Mouse (Mus musculus) kidney, embryonic 16.5 days (tissue): Measurements from ENCODE around the gene Eno2. TPM values are rescaled to one million over a fixed set of nuclear protein-coding genes. Genes with fewer than 3 reads are reported as not detected.
A peak's percentile ranks its signal among the peaks of the same experiment; 100 is the strongest.
"Not testable (repeated sequence)": the region's sequence is repeated elsewhere in the genome, so short reads cannot be mapped to it uniquely, and the experiment has no call there.

Experiments used
- ATAC-seq: fragments of 200-750 bp; cut with Nextera tagmentation; 2 replicates; pipeline ENCODE4 v1.8.0; 2017; ENCODE audit warnings: moderate TSS enrichment; ENCODE audit not compliant: low FRiP score, low TSS enrichment
- H3K27ac ChIP-seq: fragments of 300-500 bp; sonication (generic); 2 replicates; pipeline ENCODE4 v1.5.1; 2014; ENCODE audit warnings: low read length
- H3K27me3 ChIP-seq: fragments of 300-500 bp; sonication (generic); 2 replicates; pipeline ENCODE4 v1.6.1; 2014; ENCODE audit warnings: low read length, control low read depth, mixed read lengths; ENCODE audit not compliant: insufficient read depth
- H3K36me3 ChIP-seq: fragments of 300-500 bp; sonication (generic); 2 replicates; pipeline ENCODE4 v1.6.1; 2014; ENCODE audit warnings: low read length, control low read depth, mixed read lengths; ENCODE audit not compliant: insufficient read depth
- H3K4me1 ChIP-seq: fragments of 300-500 bp; sonication (generic); 2 replicates; pipeline ENCODE4 v1.6.1; 2014; ENCODE audit warnings: low read length, control low read depth, mixed read lengths; ENCODE audit not compliant: insufficient read depth
- H3K4me2 ChIP-seq: fragments of 300-500 bp; sonication (generic); replicated peaks from 2 replicates; pipeline ENCODE4 v1.6.1; 2014; ENCODE audit warnings: low read depth, low read length
- H3K4me3 ChIP-seq: fragments of 300-500 bp; sonication (generic); 2 replicates; pipeline ENCODE4 v1.5.1; 2014; ENCODE audit warnings: mild to moderate bottlenecking, low read length
- H3K9ac ChIP-seq: fragments of 300-500 bp; sonication (generic); replicated peaks from 2 replicates; pipeline ENCODE4 v1.6.1; 2014; ENCODE audit warnings: low read length
- H3K9me3 ChIP-seq: fragments of 300-500 bp; sonication (generic); 2 replicates; pipeline ENCODE4 v1.6.1; 2016; ENCODE audit warnings: low read length, control low read depth
- WGBS: fragments of 180-500 bp; shearing (Covaris S2); extraction: QIAGEN DNeasy Blood & Tissue Kit; methylation state at CpG from one replicate; pipeline ENCODE4 v1.1.7; 2014; 5-methylcytosine and 5-hydroxymethylcytosine counted together
- polyA plus RNA-seq: library from polyadenylated mRNA; unstranded; fragments of >200 nt; fragmentation: Nextera tagmentation; extraction: Ambion mirVana; gene quantifications from 2 replicates; pipeline ENCODE4 v1.2.1, GENCODE M21; 2015

Gene Eno2
- polyA plus RNA-seq, 1 experiment from 2014 or later = 10.9 TPM

GRCm38 (mm10) chr6:124807366-124807765, 37.9 kb upstream of the Eno2 start:
- ATAC-seq = no peak
- Histone ChIP-seq H3K9ac (no peak overlapping the region), H3K4me1 (peaks cover 30% of the 10 kb centered on the region), H3K36me3 (peaks cover 11% of the 10 kb centered on the region), H3K4me2 (no peak overlapping the region), H3K4me3 (no peak overlapping the region), H3K27me3 (no peaks in the 10 kb centered on the region), H3K9me3 (no peaks in the 10 kb centered on the region), H3K27ac (no peak overlapping the region)
- WGBS = 85% methylated on average over 4 of the region's 4 CpGs

DNA sequence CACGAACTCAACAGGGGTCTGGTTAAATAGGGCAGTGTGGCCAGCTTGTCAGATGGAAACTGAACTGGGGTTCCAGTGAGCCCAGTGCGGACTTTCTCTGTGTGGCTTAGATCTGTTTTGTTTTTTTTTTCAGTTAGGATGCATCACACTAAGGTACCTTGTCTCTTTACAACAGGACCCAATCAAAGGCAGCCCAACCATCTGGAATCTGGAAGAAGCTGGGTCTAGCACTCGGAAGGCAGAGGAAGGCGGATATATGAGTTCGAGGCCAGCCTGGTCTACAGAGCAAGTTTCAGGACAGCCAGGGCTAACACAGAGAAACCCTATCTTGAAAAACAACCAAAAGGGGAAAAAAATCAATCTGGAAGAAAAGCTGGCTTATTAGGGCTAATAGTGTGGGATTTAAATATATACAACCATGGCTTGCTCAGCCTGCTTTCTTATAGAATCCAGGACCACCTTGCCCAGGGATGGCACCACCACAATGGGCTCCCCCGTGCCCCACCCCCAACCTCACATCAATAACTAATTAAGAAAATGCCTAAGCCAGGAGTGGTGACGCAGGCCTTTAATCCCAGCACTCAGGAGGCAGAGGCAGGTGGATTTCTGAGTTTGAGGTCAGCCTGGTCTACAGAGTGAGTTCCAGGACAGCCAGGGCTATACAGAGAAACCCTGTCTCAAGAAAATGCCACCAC, 37.1 kb upstream of the Eno2 start:
- H3K27me3 ChIP-seq = no peaks in the 10 kb centered on the region
- peak overlapping the region; percentile 98 for H3K27ac ChIP-seq
- H3K36me3 ChIP-seq = peaks cover 3% of the 10 kb centered on the region
- H3K4me1 ChIP-seq = peaks cover 22% of the 10 kb centered on the region
- ATAC-seq = no peak
- WGBS = 75% methylated on average over 7 of the region's 7 CpGs
- H3K4me2 ChIP-seq = peak overlapping the region; percentile 83
- H3K4me3 ChIP-seq = peak overlapping the region; percentile 56; the same call in 1 of the 2 replicates
- peak overlapping the region; percentile 3; the same call in 1 of the 2 replicates for H3K9ac ChIP-seq
- no peaks in the 10 kb centered on the region for H3K9me3 ChIP-seq

DNA sequence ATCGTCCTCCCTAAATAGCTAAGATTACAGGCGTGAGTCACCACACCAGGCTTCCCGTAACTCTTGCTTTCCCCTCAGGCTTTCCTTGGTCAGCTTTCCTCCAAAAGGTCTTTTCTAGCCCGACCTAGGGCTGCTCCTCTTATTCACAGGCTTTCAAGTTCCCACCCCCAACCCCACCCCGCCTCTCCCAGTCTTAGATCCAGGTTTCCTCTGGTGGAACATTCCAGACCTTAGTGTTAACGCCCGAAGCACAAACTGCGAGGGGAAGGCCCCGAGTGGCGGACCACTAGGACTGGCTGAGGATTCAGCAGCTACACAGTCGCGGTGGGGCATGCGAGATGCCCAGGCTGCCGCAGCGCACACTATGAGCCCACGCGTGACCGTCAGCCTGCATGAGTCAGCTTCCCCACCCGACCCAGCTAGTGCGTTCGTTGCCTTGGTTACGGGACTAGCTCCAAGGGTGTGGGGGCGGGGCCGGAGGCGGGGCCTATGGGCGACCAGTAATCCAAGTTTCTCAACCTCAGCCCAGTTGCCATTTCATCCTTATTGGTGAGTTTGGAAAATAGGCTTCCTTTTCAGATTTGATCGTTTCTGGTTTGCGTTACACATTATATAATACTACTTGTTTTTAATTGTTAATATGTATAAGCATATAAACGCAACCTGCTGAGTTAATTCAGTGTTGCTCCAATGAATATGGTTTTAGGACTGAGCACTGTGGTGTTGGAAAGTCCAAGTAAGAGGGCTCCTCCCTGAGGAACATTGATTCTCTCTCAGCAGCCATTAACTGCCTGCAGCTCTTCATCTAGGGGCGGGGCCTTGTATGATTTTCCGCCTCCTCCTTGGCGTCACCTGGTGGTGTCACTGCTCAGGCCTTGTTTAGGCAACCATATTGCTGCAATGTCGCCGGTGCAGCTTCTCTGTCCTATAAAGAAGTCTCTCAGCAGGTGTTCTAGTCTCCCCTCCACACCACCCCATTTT, 36.2 kb upstream of the Eno2 start:
- H3K9ac ChIP-seq = peak overlapping the region; percentile 72
- WGBS = under 1% methylated on average over 34 of the region's 34 CpGs
- H3K4me1 ChIP-seq = peaks cover 22% of the 10 kb centered on the region
- H3K9me3 ChIP-seq = no peaks in the 10 kb centered on the region
- H3K27ac ChIP-seq = peak overlapping the region; percentile 98
- peak; percentile 72 for ATAC-seq
- H3K36me3 ChIP-seq = no peaks in the 10 kb centered on the region
- H3K4me3 ChIP-seq = peak overlapping the region; percentile 56
- no peaks in the 10 kb centered on the region for H3K27me3 ChIP-seq
- peak overlapping the region; percentile 83 for H3K4me2 ChIP-seq

- H3K27ac ChIP-seq = peak overlapping the region; percentile 98; the same call in 1 of the 2 replicates
Observed at GRCm38 (mm10) chr6:124804341-124804740, 34.9 kb upstream of the Eno2 start.

DNA sequence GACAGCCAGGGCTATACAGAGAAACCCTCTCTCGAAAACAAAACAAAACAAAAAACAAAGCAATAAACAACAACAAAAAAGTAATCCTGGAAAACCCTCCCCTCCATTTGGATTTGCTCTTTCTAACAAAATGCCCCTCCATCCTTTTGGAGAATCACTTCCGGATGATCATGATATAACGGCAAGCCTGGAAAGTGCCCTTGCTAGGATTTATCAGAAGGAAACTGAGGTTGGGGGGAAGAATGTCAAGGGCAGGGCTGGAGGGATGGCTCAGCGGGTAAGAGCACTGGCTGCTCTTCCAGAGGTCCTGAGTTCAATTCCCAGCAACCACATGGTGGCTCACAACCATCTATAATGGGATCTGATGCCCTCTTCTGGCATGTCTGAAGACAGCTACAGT, 34.2 kb upstream of the Eno2 start:
- H3K4me1 ChIP-seq = peaks cover 12% of the 10 kb centered on the region
- not testable (repeated sequence) for H3K27me3 ChIP-seq, H3K9ac ChIP-seq, H3K4me3 ChIP-seq, ATAC-seq, H3K9me3 ChIP-seq, H3K4me2 ChIP-seq, H3K27ac ChIP-seq, H3K36me3 ChIP-seq
- 94% methylated on average over 4 of the region's 4 CpGs for WGBS

More at GRCm38 (mm10) chr6:124804341-124804740, 34.9 kb upstream of the Eno2 start:
- peaks cover 12% of the 10 kb centered on the region for H3K4me1 ChIP-seq
- H3K9ac ChIP-seq = no peak overlapping the region
- ATAC-seq = no peak
- 83% methylated on average over 3 of the region's 3 CpGs for WGBS
- no peak overlapping the region for H3K4me3 ChIP-seq
- no peaks in the 10 kb centered on the region for H3K27me3 ChIP-seq
- no peaks in the 10 kb centered on the region for H3K36me3 ChIP-seq
- no peaks in the 10 kb centered on the region for H3K9me3 ChIP-seq
- no peak overlapping the region for H3K4me2 ChIP-seq

GRCm38 (mm10) chr6:124803061-124803460, 33.6 kb upstream of the Eno2 start:
- no peak overlapping the region for H3K27ac ChIP-seq
- H3K4me2 ChIP-seq = no peak overlapping the region
- no peak overlapping the region for H3K9ac ChIP-seq
- no peaks in the 10 kb centered on the region for H3K36me3 ChIP-seq
- H3K4me3 ChIP-seq = no peak overlapping the region
- H3K4me1 ChIP-seq = peaks cover 9% of the 10 kb centered on the region
- 85% methylated on average over 3 of the region's 3 CpGs for WGBS
- H3K27me3 ChIP-seq = no peaks in the 10 kb centered on the region
- ATAC-seq = no peak
- no peaks in the 10 kb centered on the region for H3K9me3 ChIP-seq

DNA sequence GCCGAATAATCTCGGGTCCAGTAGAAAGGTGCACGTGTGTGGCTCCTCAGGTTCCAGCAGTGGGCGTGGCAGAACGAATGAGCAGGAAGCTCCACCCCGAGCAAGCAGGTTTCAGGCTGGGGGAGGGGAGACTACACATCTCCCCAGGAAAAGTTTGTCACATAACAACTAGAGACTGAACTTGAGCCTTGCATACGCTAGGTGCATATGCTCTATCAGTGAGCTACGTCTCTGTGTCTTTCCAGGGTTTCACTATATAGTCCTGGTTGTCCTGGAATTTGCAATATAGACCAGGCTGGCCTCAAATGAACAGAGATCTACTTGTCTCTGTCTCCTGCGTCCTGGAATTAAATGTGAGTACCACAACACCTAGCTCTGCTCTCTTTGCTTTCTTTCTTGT, 32.9 kb upstream of the Eno2 start:
- peak overlapping the region; percentile 26; the same call in 1 of the 2 replicates for H3K4me2 ChIP-seq
- not testable (repeated sequence) for ATAC-seq, H3K9ac ChIP-seq, H3K27me3 ChIP-seq, H3K4me1 ChIP-seq, H3K9me3 ChIP-seq, H3K36me3 ChIP-seq, H3K27ac ChIP-seq, H3K4me3 ChIP-seq
- WGBS = 25% methylated on average over 4 of the region's 9 CpGs

GRCm38 (mm10) chr6:124796200-124796599, 26.7 kb upstream of the Eno2 start:
- H3K9me3 ChIP-seq = no peaks in the 10 kb centered on the region
- 68% methylated on average over 2 of the region's 2 CpGs for WGBS
- no peak overlapping the region for H3K4me3 ChIP-seq
- H3K27ac ChIP-seq = peak overlapping the region; percentile 91
- H3K27me3 ChIP-seq = no peaks in the 10 kb centered on the region
- ATAC-seq = no peak
- H3K4me1 ChIP-seq = peaks cover 8% of the 10 kb centered on the region; the same call in 1 of the 2 replicates
- H3K4me2 ChIP-seq = no peak overlapping the region
- no peak overlapping the region for H3K9ac ChIP-seq
- H3K36me3 ChIP-seq = no peaks in the 10 kb centered on the region

DNA sequence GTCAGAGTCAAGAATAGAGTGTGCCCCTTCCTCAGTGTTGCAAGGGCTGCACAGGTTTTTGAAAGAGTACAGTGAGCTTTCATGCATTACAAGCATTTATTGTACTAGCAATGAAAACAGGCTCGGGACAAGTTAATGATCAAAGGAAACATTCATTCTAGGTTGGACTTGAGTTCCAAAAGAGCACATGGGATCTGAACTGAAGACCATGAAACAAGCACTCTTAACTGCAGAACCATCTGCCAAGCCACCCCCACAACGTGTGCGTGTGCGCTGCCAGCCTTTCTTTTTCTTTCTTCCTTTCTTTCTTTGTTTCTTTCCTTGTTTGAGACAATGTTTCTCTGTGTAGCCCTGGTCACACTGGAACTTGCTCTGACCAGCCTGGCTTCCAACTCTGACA, 26.3 kb upstream of the Eno2 start:
- peak; percentile 69; the same call in 1 of the 2 replicates for ATAC-seq
- peaks cover 8% of the 10 kb centered on the region; the same call in 1 of the 2 replicates for H3K4me1 ChIP-seq
- H3K27ac ChIP-seq = peak overlapping the region; percentile 91
- no peak overlapping the region for H3K4me2 ChIP-seq
- no peaks in the 10 kb centered on the region for H3K27me3 ChIP-seq
- no peak overlapping the region for H3K4me3 ChIP-seq
- H3K9ac ChIP-seq = no peak overlapping the region
- WGBS = 70% methylated on average over 4 of the region's 4 CpGs
- no peaks in the 10 kb centered on the region for H3K9me3 ChIP-seq
- H3K36me3 ChIP-seq = no peaks in the 10 kb centered on the region
